In genomic region chr5:45198408-45198807, GRCm38 (mm10) we compare ENCODE assay signal across 25 mouse cellular contexts.
"Had no signal": no experiment of that assay in that cellular context is flagged by ENCODE, and none has a peak within 500 bp of the region (broad histone marks: within the 10 kb centered on the region; RNA-seq: fewer than 3 reads in every experiment).

No protein-coding gene starts in this region.

- H3K36me3 ChIP-seq: embryonic facial prominence, embryonic 10.5 days; embryonic facial prominence, embryonic 12.5 days; embryonic facial prominence, embryonic 13.5 days; embryonic facial prominence, embryonic 15.5 days; forebrain, embryonic 10.5 days; forebrain, embryonic 12.5 days; forebrain, embryonic 15.5 days; heart, embryonic 10.5 days had no signal

- H3K27me3 ChIP-seq: embryonic facial prominence, embryonic 12.5 days; embryonic facial prominence, embryonic 13.5 days; embryonic facial prominence, embryonic 15.5 days; forebrain, embryonic 12.5 days; forebrain, embryonic 13.5 days; forebrain, embryonic 15.5 days had no signal

- H3K4me3 ChIP-seq: embryonic facial prominence, embryonic 10.5 days; embryonic facial prominence, embryonic 12.5 days; embryonic facial prominence, embryonic 13.5 days; embryonic facial prominence, embryonic 15.5 days; erythroblast, embryonic 14.5 days; forebrain, embryonic 10.5 days; forebrain, embryonic 12.5 days; forebrain, embryonic 13.5 days; forebrain, embryonic 15.5 days; gastrocnemius, adult 2 months; heart, adult 2 months; heart, embryonic 10.5 days had no signal

- H3K27ac ChIP-seq: embryonic facial prominence, embryonic 10.5 days; embryonic facial prominence, embryonic 12.5 days; embryonic facial prominence, embryonic 13.5 days; embryonic facial prominence, embryonic 15.5 days; forebrain, embryonic 10.5 days; forebrain, embryonic 12.5 days; forebrain, embryonic 13.5 days; forebrain, embryonic 15.5 days; gastrocnemius, adult 2 months; heart, adult 2 months; heart, embryonic 10.5 days had no signal

- H3K4me1 ChIP-seq: embryonic facial prominence, embryonic 15.5 days; forebrain, embryonic 10.5 days; forebrain, embryonic 12.5 days; forebrain, embryonic 13.5 days; heart, embryonic 10.5 days had no signal

- H3K9me3 ChIP-seq: embryonic facial prominence, embryonic 10.5 days; embryonic facial prominence, embryonic 12.5 days; embryonic facial prominence, embryonic 13.5 days; embryonic facial prominence, embryonic 15.5 days; forebrain, embryonic 10.5 days; forebrain, embryonic 12.5 days; forebrain, embryonic 13.5 days; forebrain, embryonic 15.5 days; heart, embryonic 10.5 days had no signal

- H3K9ac ChIP-seq: embryonic facial prominence, embryonic 12.5 days; embryonic facial prominence, embryonic 13.5 days; embryonic facial prominence, embryonic 15.5 days; forebrain, embryonic 12.5 days; forebrain, embryonic 13.5 days; forebrain, embryonic 15.5 days; forebrain, postnatal 0 days had no signal

- DNase-seq: cerebellum, adult 9-10 months; cerebellum, adult 9-11 months; cerebellum, postnatal 14 days; cerebellum, postnatal 25 days; cerebellum, postnatal 36 days; embryo, embryonic 11 days; forebrain, postnatal 0 days; gastrocnemius, adult 2 months; gastrocnemius, postnatal 10 days; gastrocnemius, postnatal 14 days; gastrocnemius, postnatal 25 days; gastrocnemius, postnatal 36 days; heart, adult 11 months; heart, adult 18-20 months; heart, adult 2 months had no signal
